Mouse (Mus musculus): ENCODE measurements around the gene Rasal1.

Rasal1 gene

DNA sequence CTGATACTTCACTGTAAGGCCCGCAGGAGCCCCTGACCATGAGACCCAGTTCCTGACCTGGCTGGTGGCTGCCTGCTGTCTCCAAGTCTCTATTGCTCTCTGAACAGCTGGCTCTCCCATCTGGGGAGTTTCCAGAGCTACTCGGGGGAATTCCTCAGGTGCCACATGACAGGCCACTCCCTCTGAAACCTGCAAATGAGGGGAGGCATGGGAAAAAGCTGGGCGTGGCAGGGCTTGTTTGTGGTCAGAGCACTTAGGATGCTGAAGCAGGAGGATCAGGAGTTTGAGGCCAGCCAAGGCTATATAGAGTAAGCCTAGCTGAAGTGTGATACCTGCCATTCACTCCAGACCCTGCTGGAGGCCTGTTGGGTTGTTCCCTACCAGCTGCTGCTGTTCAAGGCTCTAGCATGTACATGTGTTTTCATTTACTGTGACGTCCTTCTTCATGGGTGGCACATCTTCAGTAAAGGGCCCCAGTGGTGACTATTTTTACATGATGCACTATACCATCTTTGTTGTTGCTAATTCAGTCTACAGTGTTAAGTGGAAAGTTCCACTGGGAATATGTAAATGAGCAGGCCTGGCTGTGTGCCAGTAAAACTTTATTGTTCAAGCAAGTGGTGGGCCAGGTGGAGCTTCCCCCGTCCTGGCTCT, 26.3 kb upstream of the Rasal1 start:
- DNase-seq, result peak; percentile 53

DNA sequence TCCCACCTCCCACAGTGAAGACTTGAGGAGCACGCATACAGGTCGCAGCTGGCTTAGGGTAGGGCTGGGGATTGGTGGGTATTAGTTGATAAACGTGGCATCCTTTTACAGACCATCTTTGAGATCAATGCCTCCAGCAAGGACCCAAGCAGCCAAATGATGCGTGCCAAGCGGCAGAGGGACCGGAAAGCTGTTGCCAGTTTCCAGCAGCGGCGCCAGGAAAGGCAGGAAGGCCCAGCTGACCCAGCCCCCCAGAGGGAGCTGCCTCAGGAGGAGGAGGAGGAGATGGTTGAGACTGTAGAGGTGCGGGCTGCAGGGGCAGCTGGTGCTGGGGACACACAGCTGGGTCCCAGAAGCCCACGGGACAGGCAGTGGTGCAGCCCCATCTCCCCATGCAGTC, 24.2 kb upstream of the Rasal1 start:
- DNase-seq, result no peak

GRCm38 (mm10) chr5:120626399-120626798, 22.2 kb upstream of the Rasal1 start:
- peak; percentile 56 for DNase-seq

- no peak for DNase-seq
Measured at GRCm38 (mm10) chr5:120627515-120628300, 20.9 kb upstream of the Rasal1 start.

GRCm38 (mm10) chr5:120628624-120629023, 20.0 kb upstream of the Rasal1 start:
- DNase-seq, result peak; percentile 54

GRCm38 (mm10) chr5:120631128-120631527, 17.5 kb upstream of the Rasal1 start:
- DNase-seq, result peak; percentile 20

DNA sequence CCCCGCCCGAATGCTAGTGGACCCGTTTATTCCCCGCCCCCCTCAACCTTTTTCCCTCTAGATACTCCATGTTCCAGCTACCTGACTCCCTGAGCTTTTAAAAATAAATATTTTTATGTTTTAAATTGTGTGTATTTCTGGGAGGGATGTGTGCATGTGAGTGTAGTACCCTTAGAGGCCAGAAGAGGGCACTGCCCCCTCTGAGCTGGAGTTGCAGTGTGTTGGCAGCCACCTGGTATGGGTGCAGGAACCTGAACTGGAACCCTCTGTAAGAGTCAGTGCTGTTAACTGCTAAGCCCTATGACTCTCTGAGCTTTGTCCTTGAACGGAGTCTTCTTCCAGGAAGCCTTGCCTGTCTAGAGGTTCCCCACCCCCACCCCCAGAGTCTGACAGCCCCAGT, 16.7 kb upstream of the Rasal1 start:
- no peak for DNase-seq

GRCm38 (mm10) chr5:120634131-120634530, 14.5 kb upstream of the Rasal1 start, which contains the start of gene Cfap73:
TSS of gene Cfap73 (minus strand) at chr5:120634235.
- DNase-seq, result no peak

GRCm38 (mm10) chr5:120634860-120635259, 13.8 kb upstream of the Rasal1 start:
- DNase-seq, result no peak

DNA sequence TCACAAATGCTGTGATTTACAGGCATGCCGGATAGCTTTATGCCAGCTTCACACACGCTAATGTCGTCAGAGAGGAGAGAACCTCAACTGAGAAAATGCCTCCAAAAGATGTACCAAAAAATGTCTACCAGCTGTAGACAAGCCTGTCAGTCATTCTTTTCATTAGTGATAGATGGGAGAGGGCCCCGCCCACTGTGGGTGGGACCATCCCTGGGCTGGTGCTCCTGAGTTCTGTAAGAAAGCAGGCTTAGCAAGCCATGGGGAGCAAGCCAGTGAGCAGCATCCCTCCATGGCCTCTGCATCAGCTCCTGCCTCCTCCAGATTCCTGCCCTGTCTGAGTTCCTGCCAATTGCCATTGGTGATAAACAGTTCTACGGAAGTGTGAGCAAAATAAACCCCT, 13.0 kb upstream of the Rasal1 start:
- no peak for DNase-seq

DNA sequence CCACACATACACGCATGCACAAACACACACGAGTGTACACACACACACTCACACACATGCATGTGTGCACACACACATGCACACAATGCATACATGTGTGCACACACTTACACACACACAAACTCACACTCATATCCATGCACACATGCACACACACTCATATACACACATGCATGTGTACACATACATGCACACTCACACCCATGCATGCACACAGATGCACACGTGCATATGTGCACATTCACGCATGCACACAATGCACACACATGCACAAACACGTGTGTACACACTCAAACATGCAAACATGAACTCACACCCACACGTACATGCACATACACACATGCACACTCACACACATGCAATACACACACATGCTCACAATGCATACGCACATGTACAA, 8.5 kb upstream of the Rasal1 start:
- no peak for DNase-seq

- peak; percentile 62 for DNase-seq
Measured at GRCm38 (mm10) chr5:120643365-120644085, 5.1 kb upstream of the Rasal1 start.

DNA sequence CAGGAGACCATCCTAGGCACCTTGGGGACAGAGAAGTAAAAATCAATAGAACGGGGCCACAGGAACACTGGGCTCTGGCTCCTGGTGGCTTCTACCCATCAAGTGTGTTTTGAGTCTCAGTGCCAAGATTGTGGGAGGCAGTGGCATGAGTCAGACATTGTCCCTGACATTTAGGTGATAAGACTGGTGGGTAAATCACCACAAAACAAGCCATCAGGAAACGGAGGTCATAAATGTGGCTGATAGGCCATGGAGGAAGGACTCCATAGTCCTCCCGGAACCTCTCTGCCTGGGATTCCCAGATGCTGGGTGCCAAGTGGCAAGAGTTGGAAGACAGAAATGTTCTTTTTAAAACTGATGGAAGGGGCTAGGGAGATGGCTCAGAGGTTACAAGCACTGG, 4.4 kb upstream of the Rasal1 start:
- no peak for DNase-seq

GRCm38 (mm10) chr5:120645851-120646250, 2.8 kb upstream of the Rasal1 start:
- DNase-seq, result peak; percentile 60

DNA sequence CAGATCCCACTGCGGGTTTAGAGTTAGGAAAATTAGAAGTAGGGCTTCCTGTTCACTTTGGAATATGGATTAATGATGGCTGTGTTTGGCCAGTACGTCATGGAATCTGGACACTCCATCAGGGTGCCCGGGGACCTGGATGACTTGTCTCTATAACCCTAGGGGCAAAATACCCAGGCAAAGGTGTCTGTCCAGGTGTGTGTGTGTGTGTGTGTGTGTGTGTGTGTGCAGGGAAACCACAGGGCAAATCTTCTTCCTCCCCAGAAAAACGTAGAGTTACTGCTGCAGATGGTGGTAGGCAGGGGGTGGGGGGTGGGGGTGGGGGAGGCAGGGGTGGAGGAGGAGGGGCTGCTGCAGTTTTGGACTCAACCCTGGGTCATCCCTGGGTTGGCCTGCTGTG, 1.3 kb upstream of the Rasal1 start:
- no peak for DNase-seq

DNA sequence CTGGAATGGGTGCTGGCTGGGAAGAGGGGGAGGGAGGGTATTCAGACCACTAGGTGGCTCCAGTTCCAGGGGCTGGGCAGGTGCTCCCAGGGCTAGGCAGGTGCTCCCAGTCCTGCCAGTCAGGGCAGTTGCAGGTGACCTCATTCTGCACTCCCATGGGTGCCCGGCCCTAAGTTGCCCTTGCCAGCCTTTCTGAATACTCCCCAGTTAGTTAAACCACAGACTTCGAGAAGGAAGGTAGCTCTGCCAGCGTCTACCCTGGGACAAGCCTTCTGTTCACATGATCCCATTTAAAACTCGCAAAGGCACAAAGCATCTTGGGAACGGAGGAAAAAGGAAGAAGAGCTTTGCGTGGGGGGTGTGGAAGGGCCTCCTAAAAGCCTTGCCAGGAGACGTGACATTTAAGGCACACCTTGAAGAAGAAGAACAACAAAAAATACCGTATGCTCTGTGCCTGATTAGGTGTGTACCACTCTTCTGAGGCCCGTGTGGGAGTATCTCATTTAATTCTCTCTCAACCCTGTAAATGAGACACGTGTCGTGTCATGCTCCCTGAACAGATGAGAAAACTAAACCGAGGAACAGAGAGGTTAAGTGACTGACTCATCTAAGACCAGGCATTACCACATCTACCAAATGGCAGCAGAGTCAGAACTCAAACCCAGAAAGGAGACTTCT, 659 bp upstream of the Rasal1 start:
- DNase-seq, result no peak

- DNase-seq, result no peak
Measured at GRCm38 (mm10) chr5:120649374-120649933, 842 bp downstream of the Rasal1 start.

DNA sequence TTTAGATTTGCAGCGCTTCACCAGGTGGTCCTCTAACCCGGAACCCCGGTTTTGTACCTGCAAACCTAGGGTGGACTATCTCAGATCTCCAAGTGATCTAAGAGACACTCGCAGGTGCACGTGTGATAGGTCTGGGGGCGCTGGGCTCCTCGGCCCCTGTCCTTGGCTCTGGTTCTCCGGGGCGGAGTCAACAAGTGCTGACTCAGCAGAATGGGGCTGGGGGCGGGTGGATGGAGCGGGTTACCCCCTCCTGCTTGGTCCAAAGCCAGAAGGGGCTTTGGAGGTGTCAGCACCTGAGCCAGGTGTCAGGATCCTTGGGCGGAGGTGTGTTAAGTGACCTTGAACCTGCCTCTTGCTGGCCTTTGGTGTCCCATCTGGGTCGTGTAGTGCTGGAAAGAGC, 1.3 kb downstream of the Rasal1 start:
- no peak for DNase-seq

DNA sequence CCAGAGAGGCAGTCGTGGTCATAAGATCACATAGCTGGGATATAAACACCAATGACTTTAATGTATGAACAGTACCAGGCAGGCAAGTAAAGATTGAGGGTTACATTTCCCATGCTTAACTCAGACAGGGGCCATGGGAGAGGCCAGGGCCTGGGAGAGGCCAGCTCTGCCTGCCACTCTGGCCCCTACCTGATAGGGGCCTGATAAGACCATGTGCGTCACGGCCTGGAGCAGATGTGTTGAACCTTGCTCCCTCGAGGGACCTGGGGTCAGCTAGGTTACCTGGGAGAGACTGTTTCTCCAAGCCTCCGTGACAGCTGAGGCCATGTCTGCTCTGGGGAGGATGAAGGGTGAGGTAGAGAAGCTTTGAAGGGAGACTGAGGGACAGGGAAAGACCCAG, 2.6 kb downstream of the Rasal1 start:
- DNase-seq, result no peak

DNA sequence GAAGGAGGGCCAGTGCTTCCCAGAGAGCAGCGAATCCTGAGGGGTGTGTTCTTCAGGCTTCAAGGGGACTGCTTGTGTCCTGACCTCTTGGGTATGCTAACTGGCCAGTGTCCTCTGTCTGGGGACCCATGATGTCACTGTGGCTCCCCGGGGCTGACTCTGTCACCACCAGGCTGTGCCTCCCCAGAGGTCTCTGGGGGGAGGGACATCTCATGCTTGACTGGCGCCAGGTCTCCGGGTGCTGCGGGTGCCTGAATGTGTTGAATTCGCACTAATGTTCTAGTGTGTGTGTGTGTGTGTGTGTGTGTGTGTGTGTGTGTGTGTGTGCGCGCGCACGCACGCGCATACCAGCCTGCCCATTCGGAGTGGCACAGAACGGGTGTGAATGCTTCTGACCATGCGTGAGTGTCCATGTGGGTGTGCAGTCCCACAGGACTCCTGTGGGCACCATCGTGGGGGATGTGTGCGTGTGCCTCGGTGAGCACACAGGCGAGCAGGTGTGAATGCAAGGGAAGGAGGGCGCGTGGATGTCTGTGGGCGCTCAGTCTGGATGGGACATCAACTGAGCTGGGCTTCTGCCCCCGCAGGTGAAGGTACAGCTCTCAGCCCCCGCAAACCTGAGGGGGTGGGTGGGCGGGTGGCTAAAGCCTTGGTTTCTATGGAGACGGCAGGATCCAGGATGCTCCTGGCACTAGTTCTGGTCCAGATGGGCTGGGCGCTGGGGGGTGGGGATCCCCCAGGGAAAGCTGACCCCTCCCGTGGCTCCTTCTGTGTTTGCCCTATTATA, 4.5 kb downstream of the Rasal1 start:
- DNase-seq, result no peak

GRCm38 (mm10) chr5:120653873-120654272, 5.3 kb downstream of the Rasal1 start:
- DNase-seq, result no peak

DNA sequence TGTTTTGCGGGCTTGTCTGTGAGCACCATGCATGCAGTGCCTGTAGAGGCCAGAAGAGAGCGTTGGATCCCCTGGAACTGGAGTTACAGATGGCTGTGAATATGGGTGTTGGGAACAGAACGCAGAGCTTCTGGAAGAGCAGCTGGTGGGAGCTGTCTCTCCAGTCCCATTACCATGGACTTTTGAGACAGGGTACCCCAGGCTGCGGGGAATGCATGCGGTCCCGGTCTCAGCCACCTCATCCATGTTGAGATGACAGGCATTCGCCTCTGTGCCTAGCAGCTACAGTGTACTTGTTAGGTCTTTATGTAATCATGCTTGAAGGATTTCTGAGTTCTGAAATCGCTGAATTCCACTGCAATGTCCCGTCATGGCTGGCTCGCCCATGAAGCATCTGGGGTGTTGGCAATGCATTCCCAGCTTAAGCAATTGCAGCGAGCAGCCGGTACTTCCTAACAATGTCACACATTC, 7.7 kb downstream of the Rasal1 start:
- DNase-seq, result no peak

Measured in kidney, postnatal 10 days (tissue).